Mouse (Mus musculus) megakaryocyte-erythroid progenitor cell, adult 5-6 weeks (primary cell): ENCODE data around the gene Spint4. TPM values are rescaled to one million over a fixed set of nuclear protein-coding genes. Genes with fewer than 3 reads are reported as not detected.
A peak's percentile ranks its signal among the peaks of the same experiment; 100 is the strongest.

ENCODE experiments used
- ATAC-seq: replicated peaks from 2 replicates; pipeline ENCODE4 v1.8.0; 2016; ENCODE audit warnings: mild to moderate bottlenecking, inconsistent platforms; ENCODE audit not compliant: severe bottlenecking, poor library complexity, low FRiP score, low TSS enrichment
- total RNA-seq, 2 experiments: library from RNA; stranded (forward) in 1 of 2; stranded (reverse) in 1 of 2; fragments of 200-1000, 215-1000 nt in 1 of 2; fragments of >200 nt in 1 of 2; fragmentation: Nextera tagmentation in 1 of 2; gene quantifications; 2 replicates each; pipeline ENCODE4 v1.2.3; 2014 to 2017

The Spint4 gene
- total RNA-seq, 2 experiments from 2014 or later: not detected

DNA sequence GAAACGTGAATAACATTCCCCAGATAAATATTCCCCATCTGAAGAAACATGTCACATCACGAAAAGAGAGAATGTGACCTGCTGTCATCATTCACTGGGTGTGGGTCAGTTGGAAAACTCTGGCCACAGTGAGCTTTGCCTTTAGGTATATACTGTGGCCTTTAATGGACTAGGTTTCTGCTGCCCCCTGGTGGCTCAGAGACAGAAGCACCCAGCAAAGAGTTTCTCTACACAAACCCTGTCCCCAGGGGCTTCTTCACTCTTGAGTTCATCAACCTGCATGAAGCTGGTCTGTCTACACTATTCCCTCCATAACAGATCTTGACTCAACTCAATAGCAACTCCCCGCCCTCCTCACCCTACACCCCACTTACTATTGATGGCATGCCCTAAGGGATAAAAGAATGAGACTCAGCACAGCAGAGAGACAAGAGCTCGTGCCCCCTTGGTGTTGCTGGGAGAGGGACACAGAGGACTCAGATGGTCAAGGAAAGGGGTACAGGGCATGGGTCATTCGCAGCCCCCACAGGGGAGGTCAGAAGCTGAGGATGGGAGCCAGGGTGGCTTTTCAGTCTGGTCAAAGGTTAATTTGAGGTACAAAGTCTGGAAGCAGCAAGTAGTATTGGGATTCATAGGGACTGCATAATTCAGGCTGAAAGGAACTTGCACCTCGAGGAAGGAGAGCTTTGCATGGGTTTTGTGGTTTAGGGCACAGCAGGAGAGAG is 27.8 kb downstream of the Spint4 start:
- peak; percentile 82 for ATAC-seq

DNA sequence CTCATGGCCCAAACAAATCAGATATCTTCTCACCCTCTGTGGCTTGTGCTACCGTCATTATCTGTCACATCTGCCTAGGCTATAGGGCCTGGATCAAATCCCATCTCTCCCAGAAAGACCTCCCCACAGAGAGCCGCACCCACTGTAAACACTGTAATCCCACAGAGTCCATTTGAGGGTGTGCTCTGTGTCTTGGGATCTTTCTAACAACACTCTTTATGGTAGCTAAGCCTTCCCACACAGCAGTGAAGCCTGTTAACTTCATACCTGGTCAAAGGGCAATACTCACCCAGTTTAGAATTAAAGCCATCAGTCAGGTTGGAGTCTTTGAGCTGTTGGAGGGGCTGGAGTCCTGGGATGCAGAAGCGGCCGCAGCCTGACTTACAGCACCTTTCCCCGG is 33.4 kb downstream of the Spint4 start:
- ATAC-seq: no peak; the same call in 1 of the 2 replicates

DNA sequence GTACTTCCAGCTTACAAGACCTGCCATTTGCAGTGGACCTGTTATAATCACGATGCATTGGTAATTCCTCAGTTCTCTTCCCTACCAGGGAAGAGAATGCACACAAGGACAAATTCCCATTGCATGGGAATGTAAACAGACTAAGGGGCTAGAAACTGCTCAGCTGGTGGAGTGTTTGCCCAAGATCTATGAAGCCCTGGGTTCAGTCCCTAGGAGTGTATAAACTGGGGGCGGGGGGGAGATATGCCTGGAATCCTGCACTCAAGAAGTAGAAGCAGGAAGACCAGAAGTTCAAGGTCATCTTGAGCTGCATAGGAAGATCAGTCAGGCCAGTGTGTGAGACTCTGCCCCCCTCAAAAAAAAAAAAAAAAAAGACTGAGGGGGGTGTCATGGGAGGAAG is 35.0 kb downstream of the Spint4 start:
- no peak for ATAC-seq

DNA sequence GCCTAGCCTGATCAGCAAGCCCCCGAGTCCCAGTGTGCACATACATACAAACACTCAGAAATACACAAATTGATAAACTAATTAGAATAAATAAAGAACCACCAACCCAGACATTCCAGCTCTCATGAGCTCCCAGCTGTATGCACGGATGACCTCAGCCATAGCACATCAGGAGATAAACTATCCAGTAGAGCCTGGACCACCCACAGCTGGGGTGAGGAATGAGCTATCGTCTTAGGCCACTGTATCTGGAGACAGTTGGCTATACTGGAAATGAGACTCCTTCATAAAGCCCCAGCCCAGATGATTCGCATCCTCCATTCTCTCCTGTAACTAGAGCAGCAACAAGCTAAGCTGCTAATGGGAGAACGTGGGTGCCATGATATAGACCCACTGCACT is 36.5 kb downstream of the Spint4 start:
- ATAC-seq: no peak

DNA sequence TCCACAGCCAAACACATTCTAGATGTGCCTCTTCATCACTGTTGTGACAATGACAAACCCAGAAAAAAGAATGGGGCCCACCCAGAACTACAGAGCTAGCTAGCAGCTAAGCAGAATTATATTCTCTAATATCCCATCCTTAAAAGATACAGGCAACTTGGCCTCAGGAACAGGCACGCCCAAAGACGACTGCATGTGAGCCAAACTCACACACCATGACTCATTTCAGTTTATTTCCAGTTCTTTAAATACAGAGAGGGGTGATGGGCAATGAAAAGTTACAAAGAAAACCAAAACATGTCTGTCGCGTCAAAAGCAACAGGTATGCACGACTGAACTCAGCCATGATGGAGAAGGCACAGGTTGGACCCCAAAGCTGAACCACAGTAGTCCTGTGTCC is 37.1 kb downstream of the Spint4 start:
- ATAC-seq: no peak

DNA sequence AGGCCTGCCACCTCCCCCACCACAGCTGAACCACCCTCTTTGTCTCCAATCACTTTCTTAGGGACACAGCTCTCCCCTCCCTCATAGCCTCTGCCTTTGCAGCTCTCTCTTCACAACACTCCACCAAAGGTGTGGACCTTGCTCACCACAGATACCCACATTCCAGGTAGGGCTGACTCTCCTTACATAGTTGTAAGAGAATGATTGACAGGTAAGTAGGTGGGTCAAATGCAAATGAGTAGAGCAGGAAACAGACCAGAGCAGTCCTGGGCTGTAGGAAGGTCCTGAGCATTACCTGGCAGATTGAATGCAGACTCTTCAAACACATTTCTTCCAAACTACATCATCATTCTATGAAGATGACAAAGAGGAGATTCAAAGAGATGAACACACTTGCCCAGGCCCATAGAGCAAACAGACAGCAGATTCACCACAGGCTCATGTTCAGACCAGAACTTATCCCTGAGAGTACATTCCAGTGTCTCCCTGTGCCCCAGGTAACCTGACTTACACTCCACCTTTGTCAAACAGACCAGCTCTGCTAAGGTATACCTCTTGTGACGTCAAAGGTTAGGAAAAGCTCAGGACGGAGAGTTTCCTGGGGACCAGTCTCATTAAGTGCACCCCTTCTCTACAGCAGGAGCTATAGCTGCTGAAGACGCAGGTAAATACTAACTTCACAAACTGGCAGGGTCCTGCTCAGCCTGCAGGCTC is 39.2 kb downstream of the Spint4 start:
- no peak for ATAC-seq

DNA sequence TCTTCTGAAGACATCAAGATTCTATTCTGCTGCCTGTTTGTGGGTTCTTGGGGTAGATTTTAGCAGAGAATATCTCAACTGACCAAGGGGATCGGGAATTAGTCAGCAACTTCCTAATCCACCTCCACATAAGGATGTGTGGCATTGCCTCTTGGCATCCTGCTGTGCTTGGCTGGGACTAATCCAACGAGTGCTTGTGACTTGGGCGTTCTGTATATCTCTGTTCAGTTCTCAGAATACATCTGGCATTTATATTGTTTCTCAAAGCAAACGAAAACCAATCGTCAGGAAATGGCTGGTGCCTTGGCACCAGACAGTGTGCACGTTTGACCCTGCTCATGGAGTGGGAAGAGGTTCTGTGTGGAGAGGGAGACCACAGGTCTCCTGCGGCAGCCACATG is 41.6 kb downstream of the Spint4 start:
- ATAC-seq: no peak

DNA sequence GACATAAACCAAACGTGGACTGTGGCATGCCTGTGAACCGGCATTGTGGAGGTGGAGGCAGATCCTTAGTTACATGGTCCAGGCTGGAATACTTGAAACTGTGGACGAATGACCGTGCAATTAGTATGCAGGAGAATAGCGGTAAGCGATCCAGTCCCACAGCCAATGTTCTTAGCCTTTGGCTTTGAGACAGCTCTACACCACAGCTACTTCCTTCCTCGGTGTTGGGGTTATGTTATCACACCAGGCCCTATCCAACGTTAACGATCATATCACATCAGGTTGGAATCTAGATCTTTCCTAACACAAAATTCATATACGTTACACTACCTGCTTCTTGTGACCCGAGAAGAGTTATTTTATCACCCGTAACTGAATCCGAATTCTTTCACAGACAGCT is 46.7 kb downstream of the Spint4 start:
- no peak for ATAC-seq

DNA sequence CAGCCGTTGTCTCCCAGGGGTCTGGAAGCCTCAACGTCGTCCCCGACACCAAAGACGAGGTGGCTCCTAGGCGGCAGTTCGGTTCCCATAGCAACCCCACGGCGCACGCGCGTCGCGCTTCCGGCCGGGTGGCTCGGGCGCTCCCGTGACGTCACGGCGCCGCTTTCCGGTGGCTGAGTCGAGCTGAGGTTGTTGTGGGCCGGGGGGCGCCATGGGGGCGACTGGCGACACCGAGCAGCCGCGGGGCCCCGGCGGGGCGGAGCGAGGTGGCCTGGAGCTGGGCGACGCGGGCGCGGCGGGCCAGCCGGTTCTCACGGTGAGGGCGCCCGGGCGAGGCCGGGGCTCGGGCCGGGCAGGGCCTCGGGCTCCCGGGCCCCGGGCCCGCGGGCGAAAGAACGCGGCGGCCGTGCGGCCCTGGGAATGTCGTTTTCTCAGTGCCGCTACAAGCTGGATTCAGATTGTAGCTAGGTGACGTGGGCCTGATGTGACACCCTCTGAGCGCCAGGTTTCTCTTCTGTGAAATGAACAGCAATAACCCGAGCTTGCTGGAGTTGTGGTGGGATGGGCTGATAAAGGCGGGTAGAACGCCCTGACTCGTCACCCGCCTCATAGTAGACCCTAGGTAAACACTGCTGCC is 47.7 kb downstream of the Spint4 start, which contains the start of the genes Wfdc3 and Dnttip1:
Wfdc3 (minus strand) TSS at position 89 of the 637 bp plus-strand sequence.
Dnttip1 (plus strand) TSS at position 141 of the 637 bp plus-strand sequence.
- peak; percentile 84 for ATAC-seq

DNA sequence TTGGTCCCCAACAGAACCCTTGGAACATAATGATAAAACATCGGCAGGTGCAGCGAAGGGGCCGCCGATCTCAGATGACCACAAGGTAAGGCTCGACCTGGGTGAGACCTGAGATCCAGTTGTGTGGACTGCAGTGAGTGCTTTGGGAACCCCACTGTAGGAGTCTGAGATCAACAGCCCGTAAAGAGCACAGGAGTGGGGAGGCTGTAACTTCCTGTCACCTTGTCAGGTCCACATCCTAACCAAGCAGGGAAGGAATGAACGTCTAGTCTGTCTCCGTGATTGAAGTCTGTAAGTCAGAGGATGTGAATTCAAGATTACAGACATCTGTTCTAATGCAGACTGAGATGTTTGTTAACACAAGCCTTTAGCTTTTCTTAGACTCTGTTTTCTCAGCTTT is 48.4 kb downstream of the Spint4 start:
- 0 out of 2 replicates have a peak, but pooled peaks have one; percentile 28 for ATAC-seq

DNA sequence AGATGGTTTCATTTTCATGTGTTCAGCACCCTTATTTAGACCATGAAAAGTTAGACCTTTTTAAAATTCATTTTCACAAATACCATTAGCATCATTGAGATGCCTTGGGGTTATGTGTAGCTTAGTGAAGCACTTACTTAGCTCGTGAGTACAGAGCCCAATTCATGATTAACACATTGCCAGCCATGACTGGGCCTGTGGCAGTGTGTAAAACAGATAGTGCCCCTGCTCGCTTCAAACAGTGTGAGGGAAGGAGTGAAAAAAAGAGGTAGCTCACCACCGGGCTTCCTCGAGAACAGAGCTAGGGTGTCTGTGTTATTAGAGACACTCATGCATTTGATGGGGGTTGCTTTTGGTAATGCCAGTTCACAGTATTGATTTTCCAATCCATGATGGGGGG is 49.9 kb downstream of the Spint4 start:
- ATAC-seq: no peak

DNA sequence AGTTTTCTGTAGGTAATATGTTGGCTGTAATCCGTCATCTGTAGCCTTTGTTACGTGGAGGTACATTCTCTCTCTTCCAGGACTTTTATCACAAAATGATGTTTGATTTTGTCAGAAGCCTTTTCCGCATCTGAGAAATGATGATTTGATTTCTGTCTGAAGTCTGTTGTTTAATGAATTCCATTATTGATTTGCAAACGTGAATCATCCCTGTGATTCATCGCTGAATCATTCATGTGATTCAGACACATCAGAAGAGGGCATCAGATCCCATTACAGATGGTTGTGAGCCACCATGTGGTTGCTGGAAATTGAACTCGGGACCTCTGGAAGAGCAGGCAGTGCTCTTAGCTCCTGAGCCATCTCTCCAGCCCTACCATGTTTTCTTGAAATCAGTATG is 50.7 kb downstream of the Spint4 start:
- ATAC-seq: no peak

Other genes starting within 250 kb of the Spint4 start
Only the 30 nearest of the 32 such genes appear.
- not detected in 2 replicates for gene Gm20458, start 237.5 kb upstream of the Spint4 start, total RNA-seq (2014; fragmentation: Nextera tagmentation)
- gene Gm20458, start 237.5 kb upstream of the Spint4 start, total RNA-seq (2017): not detected in 2 replicates
- gene Trp53tg5, start 224.8 kb upstream of the Spint4 start, total RNA-seq (2014; fragmentation: Nextera tagmentation): not detected in 2 replicates
- not detected in 2 replicates for gene Trp53tg5, start 224.8 kb upstream of the Spint4 start, total RNA-seq (2017)
- 2.4 TPM in 2 replicates for gene Dbndd2, start 212.4 kb upstream of the Spint4 start, total RNA-seq (2014; fragmentation: Nextera tagmentation)
- 2.9 TPM in 1 of 2 replicates, not detected in the other for gene Dbndd2, start 212.4 kb upstream of the Spint4 start, total RNA-seq (2017)
- 76.4 and 89.3 TPM in 2 replicates for gene Pigt, start 201.0 kb upstream of the Spint4 start, total RNA-seq (2014; fragmentation: Nextera tagmentation)
- gene Pigt, start 201.0 kb upstream of the Spint4 start, total RNA-seq (2017): 16.3 and 36.6 TPM in 2 replicates
- gene Wfdc2, start 136.1 kb upstream of the Spint4 start, total RNA-seq (2014; fragmentation: Nextera tagmentation): not detected in 2 replicates
- not detected in 2 replicates for gene Wfdc2, start 136.1 kb upstream of the Spint4 start, total RNA-seq (2017)
- gene Spint3, start 125.0 kb upstream of the Spint4 start, total RNA-seq (2014; fragmentation: Nextera tagmentation): not detected in 2 replicates
- not detected in 2 replicates for gene Spint3, start 125.0 kb upstream of the Spint4 start, total RNA-seq (2017)
- not detected in 2 replicates for gene Wfdc6a, start 113.1 kb upstream of the Spint4 start, total RNA-seq (2014; fragmentation: Nextera tagmentation)
- gene Wfdc6a, start 113.1 kb upstream of the Spint4 start, total RNA-seq (2017): not detected in 2 replicates
- not detected in 2 replicates for gene Eppin, start 104.9 kb upstream of the Spint4 start, total RNA-seq (2014; fragmentation: Nextera tagmentation)
- not detected in 2 replicates for gene Eppin, start 104.9 kb upstream of the Spint4 start, total RNA-seq (2017)
- not detected in 2 replicates for gene Wfdc6b, start 85.0 kb upstream of the Spint4 start, total RNA-seq (2014; fragmentation: Nextera tagmentation)
- gene Wfdc6b, start 85.0 kb upstream of the Spint4 start, total RNA-seq (2017): not detected in 2 replicates
- gene Wfdc8, start 84.9 kb upstream of the Spint4 start, total RNA-seq (2014; fragmentation: Nextera tagmentation): not detected in 2 replicates
- not detected in 2 replicates for gene Wfdc8, start 84.9 kb upstream of the Spint4 start, total RNA-seq (2017)
- gene Wfdc16, start 59.7 kb upstream of the Spint4 start, total RNA-seq (2014; fragmentation: Nextera tagmentation): not detected in 2 replicates
- gene Wfdc16, start 59.7 kb upstream of the Spint4 start, total RNA-seq (2017): not detected in 2 replicates
- not detected in 2 replicates for gene Wfdc10, start 42.5 kb upstream of the Spint4 start, total RNA-seq (2014; fragmentation: Nextera tagmentation)
- not detected in 2 replicates for gene Wfdc10, start 42.5 kb upstream of the Spint4 start, total RNA-seq (2017)
- gene Wfdc9, start 41.9 kb upstream of the Spint4 start, total RNA-seq (2014; fragmentation: Nextera tagmentation): not detected in 2 replicates
- not detected in 2 replicates for gene Wfdc9, start 41.9 kb upstream of the Spint4 start, total RNA-seq (2017)
- not detected in 2 replicates for gene Wfdc11, start 24.4 kb upstream of the Spint4 start, total RNA-seq (2014; fragmentation: Nextera tagmentation)
- gene Wfdc11, start 24.4 kb upstream of the Spint4 start, total RNA-seq (2017): not detected in 2 replicates
- not detected in 2 replicates for gene Wfdc13, start 13.4 kb upstream of the Spint4 start, total RNA-seq (2014; fragmentation: Nextera tagmentation)
- not detected in 2 replicates for gene Wfdc13, start 13.4 kb upstream of the Spint4 start, total RNA-seq (2017)
- gene Spint5, start 16.8 kb downstream of the Spint4 start, total RNA-seq (2014; fragmentation: Nextera tagmentation): not detected in 2 replicates
- gene Spint5, start 16.8 kb downstream of the Spint4 start, total RNA-seq (2017): not detected in 2 replicates
- 2.0 TPM in 1 of 2 replicates, not detected in the other for gene Wfdc3, start 47.4 kb downstream of the Spint4 start, total RNA-seq (2014; fragmentation: Nextera tagmentation)
- gene Wfdc3, start 47.4 kb downstream of the Spint4 start, total RNA-seq (2017): not detected in 2 replicates
- 28.7 and 37.2 TPM in 2 replicates for gene Dnttip1, start 47.5 kb downstream of the Spint4 start, total RNA-seq (2014; fragmentation: Nextera tagmentation)
- gene Dnttip1, start 47.5 kb downstream of the Spint4 start, total RNA-seq (2017): 24.5 and 26.2 TPM in 2 replicates
- 194 and 207 TPM in 2 replicates for gene Ube2c, start 71.4 kb downstream of the Spint4 start, total RNA-seq (2014; fragmentation: Nextera tagmentation)
- 90.6 and 159 TPM in 2 replicates for gene Ube2c, start 71.4 kb downstream of the Spint4 start, total RNA-seq (2017)
- not detected in 2 replicates for gene Tnnc2, start 81.5 kb downstream of the Spint4 start, total RNA-seq (2014; fragmentation: Nextera tagmentation)
- not detected in 2 replicates for gene Tnnc2, start 81.5 kb downstream of the Spint4 start, total RNA-seq (2017)
- 0.11 and 7.6 TPM in 2 replicates for gene Snx21, start 87.3 kb downstream of the Spint4 start, total RNA-seq (2014; fragmentation: Nextera tagmentation)
- 0.33 TPM in 1 of 2 replicates, not detected in the other for gene Snx21, start 87.3 kb downstream of the Spint4 start, total RNA-seq (2017)
- gene Acot8, start 106.4 kb downstream of the Spint4 start, total RNA-seq (2014; fragmentation: Nextera tagmentation): 15.5 and 26.4 TPM in 2 replicates
- 10.1 and 17.6 TPM in 2 replicates for gene Acot8, start 106.4 kb downstream of the Spint4 start, total RNA-seq (2017)
- gene Zswim3, start 106.6 kb downstream of the Spint4 start, total RNA-seq (2014; fragmentation: Nextera tagmentation): 6.8 and 6.9 TPM in 2 replicates
- 1.8 and 4.4 TPM in 2 replicates for gene Zswim3, start 106.6 kb downstream of the Spint4 start, total RNA-seq (2017)
- 11.0 and 14.2 TPM in 2 replicates for gene Zswim1, start 124.2 kb downstream of the Spint4 start, total RNA-seq (2014; fragmentation: Nextera tagmentation)
- gene Zswim1, start 124.2 kb downstream of the Spint4 start, total RNA-seq (2017): 2.5 and 3.3 TPM in 2 replicates
- not detected in 2 replicates for gene Spata25, start 130.0 kb downstream of the Spint4 start, total RNA-seq (2014; fragmentation: Nextera tagmentation)
- not detected in 2 replicates for gene Spata25, start 130.0 kb downstream of the Spint4 start, total RNA-seq (2017)
- 63.5 and 87.0 TPM in 2 replicates for gene Ctsa, start 134.4 kb downstream of the Spint4 start, total RNA-seq (2014; fragmentation: Nextera tagmentation)
- gene Ctsa, start 134.4 kb downstream of the Spint4 start, total RNA-seq (2017): 40.0 and 58.0 TPM in 2 replicates
- gene Neurl2, start 135.0 kb downstream of the Spint4 start, total RNA-seq (2014; fragmentation: Nextera tagmentation): 0.26 and 1.8 TPM in 2 replicates
- 2.3 TPM in 1 of 2 replicates, not detected in the other for gene Neurl2, start 135.0 kb downstream of the Spint4 start, total RNA-seq (2017)
- gene Pltp, start 159.2 kb downstream of the Spint4 start, total RNA-seq (2014; fragmentation: Nextera tagmentation): not detected in 2 replicates
- gene Pltp, start 159.2 kb downstream of the Spint4 start, total RNA-seq (2017): not detected in 2 replicates
- 59.0 and 61.7 TPM in 2 replicates for gene Pcif1, start 180.8 kb downstream of the Spint4 start, total RNA-seq (2014; fragmentation: Nextera tagmentation)
- 13.2 and 16.3 TPM in 2 replicates for gene Pcif1, start 180.8 kb downstream of the Spint4 start, total RNA-seq (2017)
- gene Zfp335, start 213.3 kb downstream of the Spint4 start, total RNA-seq (2014; fragmentation: Nextera tagmentation): 23.5 and 27.2 TPM in 2 replicates
- 5.8 and 8.6 TPM in 2 replicates for gene Zfp335, start 213.3 kb downstream of the Spint4 start, total RNA-seq (2017)